Mouse (Mus musculus) neural tube, embryonic 14.5 days (tissue): ENCODE measurements at regions not wholly inside any gene's neighbourhood (a gene's known extent, or its start where the extent isn't known, plus 50 kb on each side); places are given as distances from the start of the nearest gene placed in this dataset.
A peak's percentile ranks its signal among the peaks of the same experiment; 100 is the strongest.
"Not testable (repeated sequence)": the region's sequence is repeated elsewhere in the genome, so short reads cannot be mapped to it uniquely, and the experiment has no call there.

Experiments
- ATAC-seq: fragments of 200-750 bp; cut with Nextera tagmentation; 2 replicates; pipeline ENCODE4 v1.8.0; 2017; ENCODE audit warnings: low read depth, mild to moderate bottlenecking, moderate TSS enrichment, moderate library complexity
- H3K27ac ChIP-seq: fragments of 300-500 bp; sonication (generic); 2 replicates; pipeline ENCODE4 v1.5.1; 2014; ENCODE audit warnings: low read depth, mild to moderate bottlenecking, control low read depth, low read length, moderate library complexity, mixed read lengths
- H3K27me3 ChIP-seq: fragments of 300-500 bp; sonication (generic); 2 replicates; pipeline ENCODE4 v1.6.1; 2014; ENCODE audit warnings: low read length; ENCODE audit not compliant: control insufficient read depth, insufficient read depth
- H3K36me3 ChIP-seq: fragments of 300-500 bp; sonication (generic); 2 replicates; pipeline ENCODE4 v1.6.1; 2014; ENCODE audit warnings: low read length, mixed read lengths; ENCODE audit not compliant: control insufficient read depth, insufficient read depth
- H3K4me1 ChIP-seq: fragments of 300-500 bp; sonication (generic); 2 replicates; pipeline ENCODE4 v1.6.1; 2014; ENCODE audit warnings: low read length; ENCODE audit not compliant: control insufficient read depth, insufficient read depth
- H3K4me2 ChIP-seq: fragments of 300-500 bp; sonication (generic); 2 replicates; pipeline ENCODE4 v1.6.1; 2014; ENCODE audit warnings: mild to moderate bottlenecking, low read depth, low read length, control low read depth
- H3K4me3 ChIP-seq: fragments of 300-500 bp; sonication (generic); 2 replicates; pipeline ENCODE4 v1.5.1; 2014; ENCODE audit warnings: low read depth, low read length, control low read depth, mixed read lengths
- H3K9ac ChIP-seq: fragments of 300-500 bp; sonication (generic); replicated peaks from 2 replicates; pipeline ENCODE4 v1.6.1; 2014; ENCODE audit warnings: low read depth, mild to moderate bottlenecking, control low read depth, low read length, mixed read lengths
- H3K9me3 ChIP-seq: fragments of 300-500 bp; sonication (generic); 2 replicates; pipeline ENCODE4 v1.6.1; 2016; ENCODE audit warnings: low read length; ENCODE audit not compliant: control insufficient read depth
- WGBS: fragments of 180-500 bp; shearing (Covaris S2); extraction: QIAGEN DNeasy Blood & Tissue Kit; methylation state at CpG from one replicate; pipeline ENCODE4 v1.1.7; 2014; 5-methylcytosine and 5-hydroxymethylcytosine counted together

- Histone ChIP-seq H3K36me3 (no peaks in the 10 kb centered on the region), H3K4me1 (peaks cover 8% of the 10 kb centered on the region; the same call in 1 of the 2 replicates), H3K27ac (no peak overlapping the region), H3K4me2 (no peak overlapping the region), H3K9ac (no peak overlapping the region), H3K4me3 (no peak overlapping the region), H3K9me3 (no peaks in the 10 kb centered on the region), H3K27me3 (no peaks in the 10 kb centered on the region)
- 80% methylated on average over 2 of the region's 2 CpGs for WGBS
- no peak for ATAC-seq
Observed at GRCm38 (mm10) chr19:49294980-49295379, 1089.2 kb downstream of the Sorcs3 start.

- ATAC-seq: peak; percentile 74; the same call in 1 of the 2 replicates
- 28% methylated on average over 10 of the region's 10 CpGs for WGBS
- H3K9me3 ChIP-seq: no peaks in the 10 kb centered on the region
- no peak overlapping the region for H3K27ac ChIP-seq
- no peaks in the 10 kb centered on the region for H3K36me3 ChIP-seq
- peak overlapping the region; percentile 12; the same call in 1 of the 2 replicates for H3K4me2 ChIP-seq
- H3K27me3 ChIP-seq: no peaks in the 10 kb centered on the region
- peaks cover 8% of the 10 kb centered on the region; the same call in 1 of the 2 replicates for H3K4me1 ChIP-seq
- H3K9ac ChIP-seq: no peak overlapping the region
- H3K4me3 ChIP-seq: no peak overlapping the region
Observed at GRCm38 (mm10) chr19:49299351-49300271, 1093.8 kb downstream of the Sorcs3 start.

- Histone ChIP-seq H3K36me3 (no peaks in the 10 kb centered on the region), H3K4me3 (no peak overlapping the region), H3K27me3 (no peaks in the 10 kb centered on the region), H3K4me1 (peaks cover 8% of the 10 kb centered on the region; the same call in 1 of the 2 replicates), H3K4me2 (no peak overlapping the region), H3K9me3 (no peaks in the 10 kb centered on the region), H3K9ac (no peak overlapping the region), H3K27ac (no peak overlapping the region)
- no peak for ATAC-seq
- 80% methylated on average over 7 of the region's 7 CpGs for whole genome bisulfite sequencing
Observed at GRCm38 (mm10) chr19:49301364-49302091, 1095.7 kb downstream of the Sorcs3 start.

- no peak for ATAC-seq
- no peaks in the 10 kb centered on the region for H3K27me3 ChIP-seq
- no peaks in the 10 kb centered on the region for H3K36me3 ChIP-seq
- no peaks in the 10 kb centered on the region for H3K9me3 ChIP-seq
- no peak overlapping the region for H3K4me3 ChIP-seq
- 63% methylated on average over 3 of the region's 3 CpGs for WGBS
- H3K9ac ChIP-seq: no peak overlapping the region
- H3K27ac ChIP-seq: no peak overlapping the region
- no peaks in the 10 kb centered on the region for H3K4me1 ChIP-seq
- no peak overlapping the region for H3K4me2 ChIP-seq
Observed at GRCm38 (mm10) chr19:49305804-49306203, 1100.0 kb downstream of the Sorcs3 start.

- Histone ChIP-seq H3K4me2 (no peak overlapping the region), H3K4me1 (no peaks in the 10 kb centered on the region), H3K27ac (no peak overlapping the region), H3K4me3 (no peak overlapping the region), H3K27me3 (no peaks in the 10 kb centered on the region), H3K36me3 (no peaks in the 10 kb centered on the region), H3K9me3 (no peaks in the 10 kb centered on the region), H3K9ac (no peak overlapping the region)
- no peak for ATAC-seq
- WGBS: 93% methylated on average over 1 of the region's 1 CpGs
Observed at GRCm38 (mm10) chr19:49314229-49314628, 1108.4 kb downstream of the Sorcs3 start.

GRCm38 (mm10) chr19:49359642-49360041 lies 1153.8 kb downstream of the Sorcs3 start:
- ATAC-seq: no peak

GRCm38 (mm10) chr19:49360715-49361114 lies 1154.9 kb downstream of the Sorcs3 start:
- no peaks in the 10 kb centered on the region for H3K9me3 ChIP-seq
- no peaks in the 10 kb centered on the region for H3K4me1 ChIP-seq
- no peak overlapping the region for H3K4me3 ChIP-seq
- no peak for ATAC-seq
- no peaks in the 10 kb centered on the region for H3K36me3 ChIP-seq
- no peak overlapping the region for H3K4me2 ChIP-seq
- H3K9ac ChIP-seq: no peak overlapping the region
- no peak overlapping the region for H3K27ac ChIP-seq
- 87% methylated on average over 5 of the region's 5 CpGs for WGBS
- H3K27me3 ChIP-seq: no peaks in the 10 kb centered on the region

More at GRCm38 (mm10) chr19:49359642-49360041, 1153.8 kb downstream of the Sorcs3 start:
- Histone ChIP-seq H3K4me3 (no peak overlapping the region), H3K27ac (no peak overlapping the region), H3K9me3 (no peaks in the 10 kb centered on the region), H3K4me1 (no peaks in the 10 kb centered on the region), H3K4me2 (no peak overlapping the region), H3K9ac (no peak overlapping the region), H3K36me3 (no peaks in the 10 kb centered on the region), H3K27me3 (no peaks in the 10 kb centered on the region)
- WGBS: 87% methylated on average over 3 of the region's 3 CpGs

- not testable (repeated sequence) for H3K4me1 ChIP-seq, H3K9ac ChIP-seq, H3K4me3 ChIP-seq, H3K27me3 ChIP-seq, H3K27ac ChIP-seq, H3K36me3 ChIP-seq, ATAC-seq, H3K4me2 ChIP-seq, H3K9me3 ChIP-seq
- WGBS: 78% methylated on average over 10 of the region's 11 CpGs
Observed at GRCm38 (mm10) chr19:49361116-49361515, 1155.3 kb downstream of the Sorcs3 start.

GRCm38 (mm10) chr19:49372921-49373320 lies 1167.1 kb downstream of the Sorcs3 start:
- no peaks in the 10 kb centered on the region for H3K27me3 ChIP-seq
- no peaks in the 10 kb centered on the region for H3K9me3 ChIP-seq
- H3K9ac ChIP-seq: no peak overlapping the region
- H3K4me3 ChIP-seq: no peak overlapping the region
- H3K27ac ChIP-seq: no peak overlapping the region
- no peaks in the 10 kb centered on the region for H3K36me3 ChIP-seq
- H3K4me2 ChIP-seq: no peak overlapping the region
- ATAC-seq: no peak
- H3K4me1 ChIP-seq: no peaks in the 10 kb centered on the region
- WGBS: 83% methylated on average over 1 of the region's 1 CpGs
